Mouse (Mus musculus) CH12.LX (cell line): Measurements from ENCODE around the gene Srrm3. TPM values are rescaled to one million over a fixed set of nuclear protein-coding genes. Genes with fewer than 3 reads are reported as not detected.

Source experiments
- DNase-seq: peaks from one replicate; pipeline ENCODE4 v3.0.0-alpha.2; 2013; ENCODE audit errors: extremely low read depth
- H3K27ac ChIP-seq: 2 replicates; pipeline ENCODE4 v1.5.1; 2012; ENCODE audit warnings: low read depth, mild to moderate bottlenecking, control low read depth, moderate library complexity; ENCODE audit not compliant: insufficient read depth
- H3K27me3 ChIP-seq: replicated peaks from 2 replicates; pipeline ENCODE3; 2012; ENCODE audit warnings: inconsistent platforms
- H3K36me3 ChIP-seq, 2 experiments: replicated peaks in 1 of 2; 2 replicates each; pipeline versions ENCODE3 to v1.6.1; 2012; ENCODE audit warnings: inconsistent platforms in 1 of 2, low read length in 1 of 2, mild to moderate bottlenecking in 1 of 2, mixed read lengths in 1 of 2, moderate library complexity in 1 of 2; ENCODE audit not compliant: control insufficient read depth in 1 of 2, insufficient read depth in 1 of 2
- H3K4me1 ChIP-seq, 2 experiments: 2 replicates each; pipeline ENCODE4 v1.6.1; 2012; ENCODE audit warnings: inconsistent platforms in 1 of 2, moderate library complexity in 1 of 2; ENCODE audit not compliant: insufficient read depth in 2 of 2, control insufficient read depth in 1 of 2
- H3K4me2 ChIP-seq: 2 replicates; pipeline ENCODE4 v1.6.1; 2012; ENCODE audit warnings: low read depth, mild to moderate bottlenecking, control low read depth; ENCODE audit not compliant: poor library complexity, insufficient read depth, severe bottlenecking
- H3K4me3 ChIP-seq, 3 experiments: fragments of 150-350 bp in 1 of 3; sonication (generic) in 1 of 3; replicated peaks in 1 of 3; 2 replicates each; pipeline versions ENCODE3 to v1.5.1; 2011 to 2012; ENCODE audit warnings: low read depth in 2 of 3, low read length in 2 of 3, mild to moderate bottlenecking in 2 of 3, moderate library complexity in 2 of 3, control low read depth in 1 of 3, improper control_type of control experiment in 1 of 3, inconsistent platforms in 1 of 3, mixed read lengths in 1 of 3; ENCODE audit not compliant: poor library complexity in 1 of 3
- H3K79me2 ChIP-seq: replicated peaks from 2 replicates; pipeline ENCODE4 v1.6.1; 2012; ENCODE audit warnings: mild to moderate bottlenecking, moderate library complexity; ENCODE audit not compliant: control insufficient read depth, poor library complexity, insufficient read depth, severe bottlenecking; ENCODE audit errors: extremely low read depth
- H3K9ac ChIP-seq: 2 replicates; pipeline ENCODE4 v1.6.1; 2012; ENCODE audit warnings: low read depth, mild to moderate bottlenecking, control low read depth, moderate library complexity; ENCODE audit not compliant: insufficient read depth
- H3K9me3 ChIP-seq: replicated peaks from 2 replicates; pipeline ENCODE3; 2012; ENCODE audit warnings: low read length, inconsistent platforms, mixed read lengths
- CHD2 ChIP-seq: IDR thresholded peaks from 2 replicates; pipeline ENCODE4 v1.6.1; 2011; ENCODE audit warnings: low read length, improper control_type of control experiment
- E2F4 ChIP-seq: IDR thresholded peaks from 2 replicates; pipeline ENCODE4 v1.6.1; 2011; ENCODE audit warnings: low read depth, low read length, improper control_type of control experiment; ENCODE audit not compliant: insufficient replicate concordance
- ELF1 ChIP-seq: IDR thresholded peaks from 2 replicates; pipeline ENCODE4 v1.6.1; 2014; ENCODE audit warnings: low read depth, mild to moderate bottlenecking, inconsistent platforms, low read length, improper control_type of control experiment
- ETS1 ChIP-seq: conservative IDR thresholded peaks from 2 replicates; pipeline ENCODE4 v1.6.1; 2012; ENCODE audit warnings: low read depth, mild to moderate bottlenecking, inconsistent platforms, low read length, improper control_type of control experiment, moderate library complexity
- HCFC1 ChIP-seq: IDR thresholded peaks from 2 replicates; pipeline ENCODE4 v1.6.1; 2012; ENCODE audit warnings: low read depth, mild to moderate bottlenecking, inconsistent platforms, low read length, improper control_type of control experiment
- IRF4 ChIP-seq: IDR thresholded peaks from 2 replicates; pipeline ENCODE4 v1.6.1; 2014; ENCODE audit warnings: low read depth, mild to moderate bottlenecking, inconsistent platforms, low read length, improper control_type of control experiment
- MAFK ChIP-seq: IDR thresholded peaks from 2 replicates; pipeline ENCODE4 v1.6.1; 2011; ENCODE audit warnings: low read length, improper control_type of control experiment; ENCODE audit not compliant: insufficient replicate concordance
- MEF2A ChIP-seq: IDR thresholded peaks from 2 replicates; pipeline ENCODE4 v1.6.1; 2014; ENCODE audit warnings: low read depth, mild to moderate bottlenecking, inconsistent platforms, low read length, improper control_type of control experiment, borderline replicate concordance
- MXI1 ChIP-seq: IDR thresholded peaks from 2 replicates; pipeline ENCODE4 v1.6.1; 2011; ENCODE audit warnings: mild to moderate bottlenecking, low read depth, low read length, improper control_type of control experiment
- MYC ChIP-seq: IDR thresholded peaks from 2 replicates; pipeline ENCODE4 v1.6.1; 2011; ENCODE audit warnings: low read depth, mild to moderate bottlenecking, improper control_type of control experiment, low read length
- NELFE ChIP-seq: IDR thresholded peaks from 2 replicates; pipeline ENCODE4 v1.6.1; 2011; ENCODE audit warnings: low read depth, low read length, improper control_type of control experiment
- NRF1 ChIP-seq: IDR thresholded peaks from 2 replicates; pipeline ENCODE4 v1.6.1; 2014; ENCODE audit warnings: low read depth, mild to moderate bottlenecking, inconsistent platforms, low read length, improper control_type of control experiment, moderate library complexity
- POLR2A ChIP-seq: IDR thresholded peaks from 2 replicates; pipeline ENCODE4 v1.6.1; 2011; ENCODE audit warnings: low read depth, mild to moderate bottlenecking, improper control_type of control experiment, low read length
- POLR2AphosphoS2 ChIP-seq: IDR thresholded peaks from 2 replicates; pipeline ENCODE4 v1.6.1; 2011; ENCODE audit warnings: low read depth, low read length, improper control_type of control experiment
- SIN3A ChIP-seq: IDR thresholded peaks from 2 replicates; pipeline ENCODE4 v1.6.1; 2012; ENCODE audit warnings: low read length, improper control_type of control experiment, inconsistent platforms
- TBP ChIP-seq: conservative IDR thresholded peaks from 2 replicates; pipeline ENCODE4 v1.6.1; 2011; ENCODE audit warnings: low read depth, low read length, improper control_type of control experiment
- TCF12 ChIP-seq: IDR thresholded peaks from 2 replicates; pipeline ENCODE4 v1.6.1; 2014; ENCODE audit warnings: low read depth, mild to moderate bottlenecking, inconsistent platforms, low read length, improper control_type of control experiment
- USF2 ChIP-seq: conservative IDR thresholded peaks from 2 replicates; pipeline ENCODE4 v1.6.1; 2011; ENCODE audit warnings: low read depth, low read length, improper control_type of control experiment
- ZC3H11A ChIP-seq: IDR thresholded peaks from 2 replicates; pipeline ENCODE4 v1.6.1; 2012; ENCODE audit warnings: low read depth, mild to moderate bottlenecking, inconsistent platforms, low read length, improper control_type of control experiment
- ZKSCAN1 ChIP-seq: IDR thresholded peaks from 2 replicates; pipeline ENCODE4 v1.6.1; 2012; ENCODE audit warnings: low read depth, inconsistent platforms, low read length, improper control_type of control experiment, borderline replicate concordance
- ZMIZ1 ChIP-seq: IDR thresholded peaks from 2 replicates; pipeline ENCODE4 v1.6.1; 2012; ENCODE audit warnings: low read depth, mild to moderate bottlenecking, inconsistent platforms, low read length, improper control_type of control experiment
- dilution Hi-C: fragments of 300-500 bp; cut with MboI; formaldehyde crosslinking; loops from 2 replicates; pipeline ENCODE4 v1.14.3; 2020; ENCODE audit warnings: low sequenced_read_pairs; ENCODE audit not compliant: extremely low pct_unique_long_range_greater_than_20kb, extremely low pct_ligation_motif_present
- in situ Hi-C: fragments of 300-500 bp; cut with MboI; formaldehyde crosslinking; loops from 3 replicates; pipeline ENCODE4 v1.14.3; 2019; ENCODE audit warnings: low sequenced_read_pairs, low pct_ligation_motif_present, low pct_unique_long_range_greater_than_20kb, mixed read lengths
- polyA plus RNA-seq: library from polyadenylated mRNA; unstranded; fragments of >175 nt; gene quantifications from 2 replicates; pipeline ENCODE4 v1.2.1, GENCODE M21; 2012; ENCODE audit warnings: low read depth; ENCODE audit not compliant: insufficient read length
- total RNA-seq, 2 experiments: library from RNA; depleted of rRNA; stranded (reverse); fragments of 300-350 nt in 1 of 2; fragments of >200 nt in 1 of 2; gene quantifications; 2 replicates each; pipeline ENCODE4 v1.2.3; 2012 to 2014

Srrm3 gene
- total and polyA plus RNA-seq, 3 experiments: not detected

DNA sequence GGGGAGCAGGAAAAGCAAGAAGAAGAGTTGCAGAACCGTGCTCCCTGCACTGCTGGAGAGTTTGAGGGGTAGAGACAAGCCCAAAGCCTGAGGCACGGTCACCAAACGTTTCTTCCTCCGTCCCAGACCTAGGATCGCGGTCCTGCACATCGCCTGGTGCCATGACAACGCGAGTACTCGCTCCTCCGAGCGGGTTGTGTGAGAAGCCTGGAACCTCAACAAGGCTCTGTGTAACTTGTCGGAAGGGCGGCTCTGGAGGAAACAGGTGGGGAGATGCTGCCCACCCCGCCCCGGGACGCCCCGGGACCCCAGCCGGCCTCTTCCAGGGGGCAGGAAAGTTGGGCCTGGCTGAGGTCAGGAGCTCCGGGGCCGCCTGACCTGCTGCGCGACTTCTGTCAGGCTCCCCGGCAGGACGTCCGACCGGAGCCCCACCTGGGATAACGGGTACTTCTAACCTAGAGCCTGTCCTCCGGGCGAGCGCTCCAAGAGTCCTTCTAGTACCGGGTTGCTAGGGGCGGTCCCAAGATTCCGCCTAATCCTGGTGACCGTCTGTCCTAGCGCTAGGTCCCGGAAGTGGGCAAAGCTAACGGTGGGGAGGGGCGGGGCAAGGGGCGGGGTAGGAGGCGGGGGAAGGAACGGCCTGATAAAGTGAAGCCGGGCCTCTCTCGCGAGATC lies 28.8 kb upstream of the Srrm3 start, which contains the start of gene Styxl1:
Styxl1 (minus strand) TSS at position 590 of the 675 bp plus-strand sequence.
- Histone ChIP-seq H3K9ac (peak within 1 kb of the TSS; percentile 90), H3K27me3 (no peaks in the 10 kb centered on the region), H3K4me3 (peak within 1 kb of the TSS; percentile 87 to 89 (median 88)), H3K4me1 (peaks cover 8 to 52% of the 10 kb centered on the region in 2 experiments), H3K27ac (peak within 1 kb of the TSS; percentile 56), H3K79me2 (peaks cover 36% of the 10 kb centered on the region), H3K9me3 (no peaks in the 10 kb centered on the region), H3K4me2 (peak within 1 kb of the TSS; percentile 89)
- peak; percentile 43 for DNase-seq
- dilution Hi-C loops: no loop called here
- TF ChIP-seq E2F4 (no peak), NRF1 (no peak), ZKSCAN1 (no peak), MAFK (no peak), NELFE (no peak), MYC (no peak), ELF1 (peak; percentile 91), ETS1 (no peak), ZC3H11A (no peak), IRF4 (0 out of 2 replicates have a peak, but pooled peaks have one; percentile 1), CHD2 (no peak)
- TF ChIP-seq, all 38 proteins: peak for 2
- H3K36me3 ChIP-seq: peaks cover 7 to 27% of the 10 kb centered on the region in 2 experiments
- in situ Hi-C loops: loop anchor here (10.0 kb wide), 1 partner anchor 243 kb away; no protein-coding TSS in a partner anchor

DNA sequence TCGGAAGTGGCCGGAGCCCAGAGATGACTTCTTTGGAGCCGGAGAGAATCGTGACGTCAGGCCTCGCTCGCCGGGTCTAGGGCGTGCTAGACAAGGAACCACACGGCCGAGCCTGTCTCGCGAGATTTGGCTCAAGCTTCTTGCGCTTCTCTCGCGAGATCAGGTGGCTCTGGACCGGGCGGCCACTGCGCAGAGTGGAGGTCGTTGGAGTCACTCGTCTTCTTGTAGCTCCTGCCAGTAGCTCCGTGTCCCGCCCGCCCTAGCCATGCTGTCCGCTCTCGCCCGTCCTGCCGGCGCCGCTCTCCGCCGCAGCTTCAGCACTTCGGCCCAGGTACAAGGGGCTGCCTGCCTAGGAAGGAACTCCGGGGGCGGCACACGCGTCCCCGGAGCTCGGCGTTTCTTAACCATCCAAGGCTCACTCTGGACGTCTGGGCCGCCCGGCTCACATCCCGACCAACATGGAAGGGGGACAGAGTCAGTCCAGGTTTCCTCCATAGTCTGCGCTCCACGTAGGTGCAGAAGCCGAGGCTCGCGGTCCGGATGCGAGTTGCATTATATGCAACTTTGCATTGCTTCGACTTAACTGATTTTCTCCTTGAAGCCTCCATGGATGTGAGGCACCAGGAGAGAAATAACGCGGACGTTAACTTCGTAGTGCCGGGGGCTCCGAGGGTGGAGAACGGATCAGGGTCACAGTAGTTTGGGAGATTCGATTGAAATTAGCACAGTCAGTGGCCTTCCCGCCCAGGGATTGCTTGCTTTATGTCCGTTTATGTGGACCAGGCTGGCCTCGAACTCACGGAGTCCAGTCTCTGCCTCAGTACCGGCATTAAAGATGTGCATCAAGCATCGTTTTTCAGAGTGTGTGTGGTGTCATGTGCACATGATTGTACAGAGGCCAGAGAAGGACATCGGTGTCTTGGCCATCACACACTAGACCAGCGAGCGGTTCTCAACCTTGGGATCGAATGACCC lies 27.9 kb upstream of the Srrm3 start, which contains the start of gene Mdh2:
Mdh2 (plus strand) TSS at position 10 of the 975 bp plus-strand sequence.
- Histone ChIP-seq H3K4me3 (peak within 1 kb of the TSS; percentile 87 to 89 (median 88)), H3K4me2 (peak within 1 kb of the TSS; percentile 89), H3K27me3 (no peaks in the 10 kb centered on the region), H3K27ac (peak within 1 kb of the TSS; percentile 56), H3K9ac (peak within 1 kb of the TSS; percentile 90), H3K9me3 (no peaks in the 10 kb centered on the region), H3K4me1 (peaks cover 8 to 48% of the 10 kb centered on the region in 2 experiments), H3K36me3 (peaks cover 15 to 35% of the 10 kb centered on the region in 2 experiments), H3K79me2 (peaks cover 36% of the 10 kb centered on the region)
- dilution Hi-C loops (no loop called here), in situ Hi-C loops (loop anchor here (10.0 kb wide), 1 partner anchor 244 kb away; no protein-coding TSS in a partner anchor)
- TF ChIP-seq POLR2A: peak; percentile 99
- TF ChIP-seq NELFE: peak; percentile 98
- peak; percentile 99 for TF ChIP-seq CHD2
- no peak for TF ChIP-seq USF2
- no peak for TF ChIP-seq IRF4
- TF ChIP-seq TCF12: peak; percentile 92
- peak; percentile 97 for TF ChIP-seq ZMIZ1
- TF ChIP-seq SIN3A: peak; percentile 93
- TF ChIP-seq ZKSCAN1: no peak
- TF ChIP-seq MXI1: peak; percentile 86
- peak; percentile 95 for TF ChIP-seq POLR2AphosphoS2
- no peak for TF ChIP-seq ZC3H11A
- TF ChIP-seq MEF2A: no peak
- TF ChIP-seq NRF1: peak; percentile 71
- TF ChIP-seq TBP: peak; percentile 93
- TF ChIP-seq HCFC1: peak; percentile 73
- DNase-seq: peak; percentile 100
